Mouse (Mus musculus): ENCODE data around the gene Gpr137c. TPM values are rescaled to one million over a fixed set of nuclear protein-coding genes. Genes with fewer than 3 reads are reported as not detected.

Gpr137c gene
- total RNA-seq (2014; fragmentation: Nextera tagmentation): 0.67 and 0.90 TPM in 2 replicates
- 0.50 and 2.8 TPM in 2 replicates for total RNA-seq (2017)

DNA sequence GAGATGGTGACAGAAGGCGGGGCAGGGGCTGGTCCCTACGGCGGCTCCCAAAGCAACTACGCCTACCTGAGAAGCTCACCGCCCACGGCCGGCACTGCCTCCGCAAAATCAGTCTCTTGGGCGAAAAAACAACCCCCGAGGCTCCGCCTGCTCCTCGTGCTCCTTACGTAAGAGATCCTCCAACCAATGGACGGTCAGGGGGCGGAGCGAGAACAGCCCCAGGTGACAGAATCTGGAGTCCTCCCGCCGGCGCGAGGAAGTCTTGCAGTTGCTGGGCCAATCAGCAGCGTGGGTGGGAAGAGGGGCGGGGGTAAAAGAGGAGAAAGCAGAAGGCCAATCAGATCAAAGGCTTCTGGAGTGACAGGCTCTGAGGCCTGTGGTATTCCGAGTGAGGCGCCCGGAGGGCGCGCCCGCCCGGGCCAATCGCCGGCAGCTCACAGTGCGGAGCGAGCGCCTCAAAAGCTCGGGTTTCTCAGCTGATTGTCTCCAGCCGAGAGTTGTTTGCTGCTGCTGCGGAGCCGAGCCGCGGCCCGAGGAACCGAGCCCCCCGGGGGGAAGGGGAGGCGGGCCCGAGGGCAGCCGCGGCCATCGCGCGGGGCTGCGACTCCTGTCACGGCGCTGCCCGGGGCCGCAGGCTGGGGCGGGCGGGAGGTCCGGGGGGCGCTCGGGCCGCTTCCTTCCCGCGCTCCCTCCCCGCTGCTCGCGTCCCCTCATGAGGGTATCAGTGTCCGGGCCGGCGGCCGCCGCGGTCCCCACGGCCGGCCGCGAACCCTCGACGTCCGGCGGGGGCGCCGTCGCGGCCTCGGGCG, at the start of gene Gpr137c:
Gene Gpr137c, plus strand, starts transcription at position 437 of the 809 bp plus-strand sequence.
- ATAC-seq (replicated peaks; ENCODE audit: low FRiP score, low TSS enrichment, poor library complexity, severe bottlenecking): peak; percentile 99

DNA sequence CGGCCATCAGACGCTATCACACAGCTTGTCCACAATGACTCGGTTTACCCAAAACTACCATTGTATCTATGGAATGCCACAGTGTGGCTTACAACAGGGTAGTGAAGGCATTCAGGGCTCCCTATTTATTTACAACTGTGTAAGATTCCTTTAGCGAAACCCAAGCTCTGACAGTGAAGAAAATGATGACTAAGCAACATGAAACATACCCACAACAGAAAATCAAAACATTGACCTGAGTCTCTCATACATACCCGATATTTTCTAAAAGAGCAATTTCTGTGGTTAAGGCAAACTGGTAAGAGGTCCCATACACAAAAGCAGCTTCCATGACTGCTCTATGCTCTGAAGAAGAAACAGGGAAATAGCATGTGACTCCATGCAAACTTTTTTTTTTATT, 47.3 kb upstream of the Gpr137c start:
- no peak for ATAC-seq (replicated peaks; ENCODE audit: low FRiP score, low TSS enrichment, poor library complexity, severe bottlenecking)

DNA sequence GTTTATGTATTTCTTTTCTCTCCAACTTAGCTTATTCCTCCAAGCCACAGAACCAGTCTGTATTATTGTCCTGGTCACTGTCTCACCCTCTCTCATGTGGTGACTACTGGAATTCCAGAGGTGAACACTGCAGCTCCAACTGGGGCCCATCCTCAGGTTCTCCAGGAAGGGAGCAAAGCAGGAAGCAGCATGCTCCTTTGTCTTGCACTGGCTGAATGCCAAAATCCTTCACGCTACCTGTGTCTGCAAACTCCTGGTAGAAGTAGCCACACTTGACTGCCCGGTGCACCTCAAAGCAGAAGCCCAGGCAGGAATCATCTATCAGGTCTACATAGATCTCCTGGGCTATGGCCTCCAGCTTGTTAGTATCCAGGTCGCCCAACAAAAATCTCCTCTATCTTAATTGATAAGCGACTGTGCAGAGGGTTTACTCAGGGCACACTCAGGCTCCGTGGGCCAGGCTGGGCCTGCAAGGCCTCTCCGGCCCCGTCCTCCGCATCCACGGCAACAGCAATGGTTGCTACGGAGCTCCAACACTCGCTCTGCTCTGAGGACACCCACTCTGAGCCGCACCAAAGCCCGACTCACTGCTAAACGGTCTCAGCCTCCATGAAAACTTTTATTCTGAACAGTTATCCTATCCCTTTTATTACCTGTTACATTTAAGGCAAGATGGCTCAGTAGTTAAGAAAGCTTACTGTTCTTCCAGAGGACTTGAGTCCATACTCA, 44.3 kb upstream of the Gpr137c start:
- ATAC-seq (replicated peaks; ENCODE audit: low FRiP score, low TSS enrichment, poor library complexity, severe bottlenecking): no peak

DNA sequence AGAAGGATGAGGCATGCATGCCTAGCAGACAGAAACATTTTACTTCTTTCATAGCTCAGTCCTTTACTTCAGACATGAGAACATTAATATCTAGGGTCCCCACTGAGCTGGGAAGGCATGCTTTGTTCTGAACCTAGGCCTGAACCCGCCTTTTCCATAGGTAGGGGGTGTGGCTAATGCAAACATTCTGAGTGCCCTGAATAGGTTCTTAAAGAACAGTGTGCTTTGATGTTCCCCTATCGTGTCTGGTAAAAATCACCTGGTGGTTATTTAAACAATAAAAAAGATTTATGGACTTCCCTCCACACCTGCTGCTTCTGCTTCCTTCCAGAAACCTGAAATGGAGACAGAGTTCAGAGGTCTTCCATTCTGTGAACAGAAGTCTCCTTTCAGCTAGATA, 40.3 kb upstream of the Gpr137c start:
- ATAC-seq (replicated peaks; ENCODE audit: low FRiP score, low TSS enrichment, poor library complexity, severe bottlenecking): no peak

DNA sequence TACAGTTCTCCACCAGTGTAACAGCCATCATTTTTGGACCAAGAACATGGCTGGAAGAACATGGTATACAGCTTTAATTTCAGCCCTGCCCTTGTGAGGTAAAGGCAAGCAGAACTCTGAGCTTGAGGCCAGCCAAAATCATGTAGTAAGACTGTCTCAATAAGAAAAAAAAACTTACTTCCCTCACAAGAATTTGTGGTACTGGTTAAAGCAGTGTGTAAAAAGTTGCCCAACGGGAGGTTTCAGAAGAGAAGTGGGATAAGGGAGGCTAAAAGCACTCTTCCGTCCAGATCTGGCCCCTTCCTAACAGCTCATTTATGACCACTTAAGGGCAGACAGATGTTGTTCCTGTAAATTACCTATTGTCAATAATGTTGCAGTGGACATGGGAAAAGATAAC, 39.9 kb upstream of the Gpr137c start:
- no peak for ATAC-seq (replicated peaks; ENCODE audit: low FRiP score, low TSS enrichment, poor library complexity, severe bottlenecking)

DNA sequence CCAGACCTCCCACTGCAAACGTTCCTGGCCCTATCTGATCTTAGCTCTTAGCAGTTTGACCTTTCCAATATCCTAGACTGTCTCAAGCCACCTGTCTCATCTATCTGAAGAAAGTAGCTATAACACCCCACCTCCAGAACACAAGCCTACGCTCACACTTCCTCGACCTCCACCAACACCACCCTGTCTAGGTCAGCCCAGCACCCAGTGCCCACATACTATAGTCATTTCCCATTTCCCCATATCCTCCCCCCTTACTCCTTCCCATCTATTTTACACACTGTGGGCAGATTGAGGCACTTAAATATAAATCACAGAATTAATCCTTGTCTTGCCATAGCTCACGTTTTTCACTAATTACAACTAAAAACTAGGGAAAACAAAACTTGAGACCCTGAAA, 37.9 kb upstream of the Gpr137c start:
- ATAC-seq (replicated peaks; ENCODE audit: low FRiP score, low TSS enrichment, poor library complexity, severe bottlenecking): no peak

DNA sequence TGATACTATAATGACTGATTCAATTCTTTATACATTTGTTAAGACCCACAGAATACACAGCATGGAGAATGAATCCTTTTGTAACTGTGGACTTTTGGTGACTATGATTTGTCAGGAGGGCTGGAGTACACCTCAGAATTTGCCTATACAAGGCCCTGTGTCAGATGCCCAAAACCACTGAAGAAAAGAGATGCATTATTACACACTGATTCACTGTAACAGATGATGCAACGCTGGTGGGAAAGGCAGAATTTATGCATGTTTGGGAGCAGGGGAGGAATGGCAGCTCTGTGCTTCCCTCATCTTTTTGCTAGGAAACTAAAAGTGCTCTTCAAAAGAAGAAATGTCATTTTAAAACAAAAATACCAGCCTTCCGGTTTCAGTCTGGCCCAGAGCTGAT, 28.5 kb upstream of the Gpr137c start:
- no peak for ATAC-seq (replicated peaks; ENCODE audit: low FRiP score, low TSS enrichment, poor library complexity, severe bottlenecking)

DNA sequence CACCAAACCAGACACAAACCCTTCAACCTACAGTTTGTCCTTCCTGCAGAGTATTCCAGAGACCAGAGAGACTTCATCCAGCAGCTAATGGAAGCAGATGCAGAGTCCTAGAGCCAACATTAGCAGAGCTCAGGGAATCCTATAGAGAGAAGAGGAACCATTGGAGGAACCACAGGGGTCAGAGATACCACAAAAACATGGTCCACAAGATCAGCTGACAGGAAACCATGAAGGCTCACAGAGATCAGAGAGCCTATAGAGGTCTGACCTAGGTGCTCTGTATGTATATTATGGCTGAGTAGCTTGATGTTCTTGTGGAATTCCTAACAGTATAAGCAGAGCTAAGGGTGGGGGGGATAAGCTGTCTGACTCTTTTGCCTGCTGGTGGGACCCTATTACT, 18.9 kb upstream of the Gpr137c start:
- ATAC-seq (replicated peaks; ENCODE audit: low FRiP score, low TSS enrichment, poor library complexity, severe bottlenecking): no peak

DNA sequence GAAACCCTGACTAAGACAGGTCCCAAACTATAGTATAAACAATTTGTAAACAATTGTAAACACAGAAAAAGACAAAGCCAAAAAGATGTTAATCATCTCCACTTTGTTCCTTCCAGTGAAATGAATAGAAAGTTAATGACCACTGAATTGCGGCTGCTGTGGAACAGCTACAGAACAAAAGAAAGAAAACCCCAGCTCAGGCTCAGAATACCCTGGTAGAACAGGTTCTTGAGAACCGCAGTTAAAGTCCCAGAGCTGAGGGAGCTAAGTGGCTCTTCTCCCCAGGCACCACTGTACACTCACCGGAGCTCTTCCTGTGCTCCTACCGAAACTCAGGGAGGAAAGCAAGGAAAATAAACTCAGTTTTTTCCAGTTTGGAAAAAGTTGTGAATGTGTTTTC, 8.8 kb upstream of the Gpr137c start:
- no peak for ATAC-seq (replicated peaks; ENCODE audit: low FRiP score, low TSS enrichment, poor library complexity, severe bottlenecking)

DNA sequence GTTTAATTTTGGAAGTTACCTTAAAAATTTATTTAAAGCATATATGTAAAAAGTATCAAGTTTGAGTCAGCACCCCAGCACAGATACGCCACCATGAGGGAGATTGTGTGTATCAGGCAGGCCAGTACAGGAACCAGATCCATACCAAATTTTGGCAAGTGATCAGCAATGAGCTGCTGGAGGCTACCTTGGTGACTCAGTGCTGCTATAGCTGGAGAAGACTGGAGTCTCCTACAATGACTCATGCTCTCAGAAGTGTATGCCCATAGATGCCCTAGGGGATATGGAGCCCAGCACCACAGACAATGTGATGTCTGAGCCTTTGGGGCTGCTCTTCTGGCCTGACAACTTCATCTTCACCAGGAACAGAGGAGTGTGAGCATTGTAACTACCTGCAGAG, 8.1 kb upstream of the Gpr137c start:
- ATAC-seq (replicated peaks; ENCODE audit: low FRiP score, low TSS enrichment, poor library complexity, severe bottlenecking): no peak

DNA sequence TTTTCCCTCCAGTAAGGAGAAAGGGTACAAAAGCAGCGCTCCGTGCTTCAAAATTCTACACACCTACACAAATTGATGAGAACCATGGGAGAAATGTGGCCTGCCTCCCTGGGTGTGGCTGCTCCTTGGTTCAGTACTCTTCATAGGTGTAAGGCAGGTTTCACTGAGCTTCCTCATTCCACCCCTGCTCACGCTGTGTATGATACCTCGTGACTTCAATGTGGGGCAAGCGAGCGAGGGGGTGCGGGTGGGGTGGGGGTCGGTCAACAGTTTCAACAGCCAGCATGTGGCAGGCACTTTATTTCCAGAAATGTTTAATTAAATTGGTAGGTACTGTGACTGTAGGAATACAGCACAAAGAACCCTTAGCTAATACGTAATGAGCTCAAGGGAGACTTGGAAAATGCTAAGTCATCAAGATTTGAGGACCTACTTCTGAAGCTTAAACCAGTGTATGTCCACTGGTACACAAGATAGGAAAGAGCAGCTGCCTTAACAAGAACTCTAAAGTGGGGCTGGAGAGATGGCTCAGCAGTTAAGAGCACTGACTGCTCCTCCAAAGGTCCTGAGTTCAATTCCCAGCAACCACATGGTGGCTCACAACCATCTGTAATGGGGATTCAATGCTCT, 2.7 kb upstream of the Gpr137c start:
- ATAC-seq (replicated peaks; ENCODE audit: low FRiP score, low TSS enrichment, poor library complexity, severe bottlenecking): no peak

DNA sequence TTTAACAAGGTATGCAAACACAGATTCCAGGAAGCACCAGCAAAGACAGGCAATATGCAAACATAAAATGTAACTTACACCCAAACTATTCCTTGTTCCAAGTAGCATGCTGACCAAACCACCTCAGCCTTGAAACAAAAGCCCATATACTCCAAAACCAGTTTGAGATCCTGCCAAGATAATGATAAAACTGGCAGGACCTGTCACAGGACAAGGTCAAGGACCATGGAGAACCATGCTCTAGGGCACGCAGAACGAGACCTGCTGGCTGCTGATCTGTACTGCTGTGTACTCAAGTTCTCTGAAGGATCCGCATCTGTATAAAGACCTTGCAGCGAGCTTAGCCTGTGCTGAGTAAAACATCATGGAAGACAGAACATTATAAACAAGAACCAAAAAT, 1.8 kb upstream of the Gpr137c start:
- no peak for ATAC-seq (replicated peaks; ENCODE audit: low FRiP score, low TSS enrichment, poor library complexity, severe bottlenecking)

DNA sequence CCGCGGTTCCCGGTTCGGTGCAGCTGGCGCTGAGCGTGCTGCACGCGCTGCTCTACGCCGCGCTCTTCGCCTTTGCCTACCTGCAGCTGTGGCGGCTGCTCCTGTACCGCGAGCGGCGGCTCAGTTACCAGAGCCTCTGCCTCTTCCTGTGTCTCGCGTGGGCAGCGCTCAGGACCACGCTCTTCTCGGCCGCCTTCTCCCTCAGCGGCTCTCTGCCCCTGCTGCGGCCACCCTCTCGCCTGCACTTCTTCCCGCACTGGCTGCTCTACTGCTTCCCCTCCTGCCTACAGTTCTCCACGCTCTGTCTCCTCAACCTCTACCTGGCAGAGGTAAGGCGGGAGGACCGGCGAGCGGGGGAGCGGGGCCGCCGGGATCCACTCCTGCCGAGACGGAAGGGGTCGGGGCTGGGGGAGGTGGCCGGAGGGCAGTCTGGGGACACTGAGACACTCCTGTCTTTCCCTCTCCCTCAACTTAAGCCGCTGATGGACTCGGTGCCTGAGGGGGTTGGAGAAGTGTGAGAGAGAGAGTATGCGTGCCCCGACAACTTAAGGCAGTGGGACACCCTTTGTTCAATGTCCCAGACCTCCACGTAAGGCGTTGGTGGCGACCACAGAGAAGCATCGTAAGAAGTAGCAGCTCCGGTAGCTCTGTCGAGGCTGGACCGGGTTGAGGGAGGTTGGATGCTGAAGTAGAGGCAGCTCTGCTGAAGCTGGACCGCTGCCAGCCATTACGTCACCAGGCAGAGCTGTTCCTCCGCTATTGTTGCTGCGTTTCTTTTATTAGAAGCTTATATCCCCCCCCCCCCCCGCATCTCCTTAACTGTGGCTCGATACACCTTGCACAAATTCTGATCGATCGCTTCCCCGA, 806 bp downstream of the Gpr137c start, which contains the start of gene Txndc16:
Gene Txndc16, minus strand, starts transcription at position 239 of the 867 bp plus-strand sequence.
- ATAC-seq (replicated peaks; ENCODE audit: low FRiP score, low TSS enrichment, poor library complexity, severe bottlenecking): 0 out of 2 replicates have a peak, but pooled peaks have one; percentile 15

DNA sequence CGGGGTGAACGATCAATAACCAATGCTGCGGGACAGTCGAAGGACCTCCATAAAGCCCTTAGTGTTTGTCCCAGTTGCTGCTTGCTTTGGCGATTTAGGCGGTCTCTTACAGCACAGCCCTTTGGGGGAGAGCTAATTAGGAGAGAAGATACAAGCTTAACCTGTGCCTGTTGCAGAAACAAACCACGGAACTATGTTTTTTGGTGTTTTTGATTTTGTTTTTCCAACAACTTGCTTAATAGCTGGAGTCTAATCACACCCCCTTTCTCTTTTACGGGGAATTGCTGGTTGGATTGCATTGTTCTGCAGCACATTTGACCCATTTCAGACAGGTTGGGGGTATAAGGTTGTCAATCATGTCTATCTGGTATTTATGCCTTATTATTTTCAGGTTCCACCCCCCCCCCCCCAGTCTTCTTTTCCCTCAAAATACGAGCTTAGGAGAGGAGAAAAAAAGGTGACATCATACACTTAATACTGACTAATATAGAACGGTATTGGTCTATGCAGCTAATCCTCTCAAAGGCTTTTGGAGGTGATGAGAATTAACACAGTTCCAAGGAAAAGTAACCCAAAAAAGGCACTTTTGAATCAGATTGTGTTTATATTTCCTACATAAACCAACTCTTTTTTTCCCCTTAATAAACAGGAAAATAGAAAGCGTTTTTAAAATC, 1.6 kb downstream of the Gpr137c start:
- ATAC-seq (replicated peaks; ENCODE audit: low FRiP score, low TSS enrichment, poor library complexity, severe bottlenecking): no peak

DNA sequence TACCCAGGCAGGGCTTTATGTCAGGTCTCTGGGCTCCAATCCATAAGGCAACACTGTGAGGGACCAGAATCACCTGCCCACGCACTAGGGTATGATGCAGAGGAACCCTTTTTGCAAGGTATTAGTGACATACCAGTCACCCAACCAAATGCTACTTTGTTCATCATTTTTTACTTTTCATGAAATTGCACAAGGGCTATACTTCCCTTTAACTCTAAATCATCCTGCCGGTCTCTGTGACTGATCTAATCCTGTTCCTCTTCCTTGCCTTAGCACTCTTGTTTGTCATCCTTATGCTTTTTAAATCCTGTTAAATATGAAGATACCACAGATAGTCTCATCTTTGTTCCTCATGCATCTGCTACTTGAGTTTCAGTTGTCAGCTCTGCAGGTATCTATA, 19.5 kb downstream of the Gpr137c start:
- no peak for ATAC-seq (replicated peaks; ENCODE audit: low FRiP score, low TSS enrichment, poor library complexity, severe bottlenecking)

DNA sequence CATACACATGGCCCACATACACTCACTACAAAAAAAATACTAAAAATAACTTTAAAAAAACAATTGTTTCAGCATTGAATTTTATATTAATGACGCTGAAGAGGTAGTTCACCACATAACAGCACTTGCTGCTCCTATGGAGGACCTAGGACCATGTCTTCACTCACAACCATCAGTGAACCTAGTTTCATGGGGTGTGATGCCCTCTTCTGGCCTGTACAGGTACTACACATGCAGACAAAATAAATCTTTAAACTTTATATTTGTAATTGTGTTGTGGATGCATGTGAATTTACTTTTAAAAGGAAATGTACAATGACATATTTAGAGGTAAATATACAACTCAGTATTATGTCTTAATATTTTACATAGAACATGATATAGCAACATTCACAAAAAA, 22.1 kb downstream of the Gpr137c start:
- ATAC-seq (replicated peaks; ENCODE audit: low FRiP score, low TSS enrichment, poor library complexity, severe bottlenecking): no peak

DNA sequence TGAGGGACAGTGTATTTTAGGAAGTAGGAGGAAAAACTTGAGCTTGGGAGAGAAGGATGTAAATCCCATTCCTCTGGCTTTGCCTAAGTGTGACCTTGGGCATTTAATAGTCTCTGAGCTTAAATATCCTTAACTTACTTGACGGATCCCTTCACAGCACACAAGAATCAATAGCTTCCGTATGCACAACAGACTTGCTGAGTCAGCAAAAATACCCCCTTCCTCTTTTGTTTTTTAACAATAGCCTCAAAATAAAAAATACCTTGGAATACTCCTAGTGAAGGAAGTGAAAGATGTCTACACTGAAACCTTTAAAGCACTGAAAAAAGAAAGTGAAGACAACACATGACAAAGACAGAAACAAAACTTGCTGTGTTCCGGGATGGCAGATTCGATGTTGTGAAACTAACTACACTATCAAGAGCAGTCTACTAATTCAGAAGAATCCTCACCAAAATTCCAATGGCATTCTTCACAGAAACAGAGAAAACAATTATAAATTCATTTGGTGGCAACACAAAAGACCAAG, 32.1 kb downstream of the Gpr137c start:
- ATAC-seq (replicated peaks; ENCODE audit: low FRiP score, low TSS enrichment, poor library complexity, severe bottlenecking): no peak

DNA sequence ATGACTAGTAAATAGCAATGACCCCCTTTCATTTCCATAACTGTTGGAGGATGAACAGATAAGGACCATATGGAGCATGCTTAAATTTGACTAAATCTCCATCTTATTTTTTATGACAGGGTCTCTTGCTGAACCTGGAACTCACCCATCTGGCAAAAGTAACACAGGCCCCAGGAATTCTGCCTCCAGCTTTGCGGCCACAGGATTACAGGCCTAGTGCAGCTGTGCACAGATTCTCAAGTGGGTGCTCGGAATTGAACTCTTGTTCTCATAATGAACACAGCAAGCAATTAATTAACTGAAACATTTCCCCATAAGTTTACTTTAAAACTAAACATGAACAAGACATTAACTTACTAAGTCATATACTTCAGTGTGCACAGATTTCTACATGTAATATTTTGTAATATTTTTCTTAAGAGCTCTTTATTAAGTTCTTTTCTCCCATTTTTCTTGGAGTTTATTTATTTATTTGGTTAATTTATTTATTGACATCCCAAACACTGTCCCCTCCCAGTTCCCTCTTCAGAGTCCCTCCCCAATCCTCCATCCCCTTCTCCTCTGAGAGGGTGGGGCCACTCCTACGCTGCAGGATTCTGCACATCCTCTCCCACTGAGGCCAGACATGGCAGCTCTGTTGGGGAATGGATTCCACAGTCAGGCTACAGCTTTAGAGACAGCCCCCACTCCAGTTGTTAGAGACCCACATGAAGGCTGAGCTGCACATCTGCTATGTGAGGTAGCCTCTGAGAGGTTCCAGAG, 44.5 kb downstream of the Gpr137c start:
- no peak for ATAC-seq (replicated peaks; ENCODE audit: low FRiP score, low TSS enrichment, poor library complexity, severe bottlenecking)

Measured in megakaryocyte-erythroid progenitor cell, adult 5-6 weeks (primary cell).